Mouse (Mus musculus) spleen, postnatal 0 days (tissue): ENCODE data around the gene Adgre1. TPM values are rescaled to one million over a fixed set of nuclear protein-coding genes. Genes with fewer than 3 reads are reported as not detected.

Experiments
- polyA plus RNA-seq: library from polyadenylated mRNA; unstranded; fragments of >200 nt; fragmentation: Nextera tagmentation; extraction: Ambion mirVana; gene quantifications from 2 replicates; pipeline ENCODE4 v1.2.1, GENCODE M21; 2015

Gene Adgre1
- 9.6 and 15.4 TPM in 2 replicates for polyA plus RNA-seq

GRCm38 (mm10) chr17:57358441-57358840, at the start of gene Adgre1:
Gene Adgre1, plus strand, starts transcription at chr17:57358691.

Other genes starting within 250 kb of the Adgre1 start
- gene Cd70, start 208.9 kb upstream of the Adgre1 start, polyA plus RNA-seq, result not detected in 2 replicates
- 3.9 and 4.3 TPM in 2 replicates for gene Tnfsf14, start 164.5 kb upstream of the Adgre1 start, polyA plus RNA-seq
- 29.6 and 30.5 TPM in 2 replicates for gene C3, start 130.6 kb upstream of the Adgre1 start, polyA plus RNA-seq
- 20.4 and 24.2 TPM in 2 replicates for gene Gpr108, start 110.2 kb upstream of the Adgre1 start, polyA plus RNA-seq
- gene Trip10, start 109.2 kb upstream of the Adgre1 start, polyA plus RNA-seq, result 10.1 and 12.3 TPM in 2 replicates
- 17.0 and 24.6 TPM in 2 replicates for gene Vav1, start 79.6 kb upstream of the Adgre1 start, polyA plus RNA-seq
- gene Vmn2r120, start 186.8 kb downstream of the Adgre1 start, polyA plus RNA-seq, result not detected in 2 replicates